Mouse (Mus musculus): ENCODE data around the gene Il1r2. TPM values are rescaled to one million over a fixed set of nuclear protein-coding genes. Genes with fewer than 3 reads are reported as not detected.

Il1r2 gene
- under 1 TPM in 1 of 4 experiments, not detected in 3; 0.31 TPM for total RNA-seq (2022)

DNA sequence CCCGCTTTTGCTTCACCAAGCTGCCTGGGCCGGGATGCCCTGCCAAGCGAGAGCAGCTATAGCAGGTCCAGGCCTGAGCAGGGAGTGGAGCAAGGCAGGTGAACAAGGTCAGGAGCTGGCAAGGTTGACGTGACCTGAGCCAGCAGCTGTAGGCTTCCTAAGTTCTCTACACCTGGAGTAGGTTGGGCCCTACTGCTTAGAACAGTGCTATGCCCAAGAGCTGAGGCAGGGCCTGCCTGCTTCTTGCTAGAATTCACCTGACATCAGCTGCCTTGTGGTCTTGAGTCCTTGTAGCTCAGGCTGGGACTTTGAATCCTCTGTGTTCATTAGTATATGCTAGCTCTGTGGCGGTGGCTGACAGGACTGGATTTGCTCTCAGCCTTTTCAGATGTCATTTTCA is at the start of gene Il1r2:
Gene Il1r2, plus strand, starts transcription at position 301 of the 400 bp plus-strand sequence.
- DNase-seq (ENCODE audit: low spot score in 2 of 2): no peak

DNA sequence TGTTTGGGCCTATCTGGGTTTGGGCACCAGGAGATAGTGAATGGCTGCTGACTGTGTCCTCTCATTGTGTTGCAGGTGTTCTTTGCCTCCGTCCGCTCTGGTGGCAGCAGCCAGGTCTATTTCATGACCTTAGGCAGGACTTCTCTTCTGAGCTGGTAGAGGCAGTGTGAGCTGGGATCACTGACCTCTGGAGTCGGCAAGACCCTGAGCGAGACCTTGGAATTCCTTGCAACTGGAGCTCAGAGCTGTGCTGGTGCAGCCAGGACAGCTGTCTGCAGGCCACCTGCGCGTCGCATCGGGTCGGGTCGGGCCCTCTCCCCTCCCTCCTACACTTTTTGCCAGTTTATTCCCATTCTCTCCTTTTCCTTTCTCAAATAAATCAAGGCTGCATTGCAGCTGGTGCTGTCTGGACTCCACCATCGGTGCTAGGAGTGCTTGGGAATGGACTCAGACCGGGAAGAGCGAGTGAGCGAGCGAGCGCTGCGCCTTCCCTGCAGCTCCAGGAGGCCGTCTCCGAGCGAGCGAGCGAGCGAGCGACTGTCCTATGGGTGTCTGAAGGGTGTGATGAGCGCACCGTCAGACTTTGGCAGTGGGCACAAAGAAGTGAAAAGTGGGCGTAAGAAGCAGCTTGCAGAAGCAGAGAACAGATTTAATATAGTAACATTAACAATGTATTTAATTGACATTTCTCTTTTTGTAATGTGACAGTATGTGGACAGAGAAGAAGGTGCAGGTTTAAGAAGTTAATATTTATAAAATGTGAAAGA is 49.1 kb upstream of the Il1r2 start:
- DNase-seq (ENCODE audit: low spot score in 2 of 2): no peak

DNA sequence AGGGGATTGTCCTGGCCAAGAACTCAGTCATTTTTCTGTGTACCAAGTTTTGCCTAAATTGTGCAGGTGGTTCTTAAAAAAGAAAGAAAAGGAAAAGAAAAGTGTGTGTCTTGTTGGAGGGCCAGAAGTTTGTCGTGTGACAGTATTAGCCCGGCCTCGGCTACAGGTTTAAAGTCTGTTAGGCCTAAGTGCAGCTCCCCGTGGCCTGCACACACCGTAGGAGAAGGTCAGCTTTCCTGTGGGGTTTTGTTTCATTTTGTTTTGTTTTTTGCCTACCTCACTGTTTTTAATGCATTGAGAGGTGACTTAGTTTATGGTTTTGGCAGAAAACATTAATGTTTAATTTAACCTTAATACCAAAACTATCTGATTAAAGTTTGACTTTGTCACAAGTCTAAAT is 48.5 kb upstream of the Il1r2 start:
- DNase-seq (ENCODE audit: low spot score in 2 of 2): no peak

DNA sequence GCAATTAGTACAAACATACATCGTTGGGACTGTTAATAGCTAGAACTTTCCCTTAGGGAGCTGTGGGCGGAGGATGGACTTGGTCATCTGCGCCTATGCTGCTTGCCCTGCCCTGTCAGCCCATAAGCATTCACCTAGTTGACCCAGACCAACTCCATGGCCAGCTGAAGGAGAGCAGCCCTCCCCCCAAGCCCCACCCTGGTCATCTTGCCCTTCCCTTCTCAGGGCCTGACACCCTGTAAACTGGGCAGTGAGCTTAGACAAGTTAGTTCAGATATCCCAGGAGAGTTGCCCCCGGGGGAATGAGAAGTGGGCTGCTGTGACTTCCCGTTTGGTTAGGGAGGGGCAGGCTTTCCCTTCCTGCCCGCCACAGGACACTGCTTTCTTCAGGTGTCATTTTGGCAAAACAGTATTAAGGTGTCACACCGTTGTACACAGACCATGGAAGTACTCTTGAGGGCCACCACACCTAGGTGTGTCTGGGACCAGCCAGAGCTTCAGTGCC is 46.7 kb upstream of the Il1r2 start:
- no peak for DNase-seq (ENCODE audit: low spot score in 2 of 2)

DNA sequence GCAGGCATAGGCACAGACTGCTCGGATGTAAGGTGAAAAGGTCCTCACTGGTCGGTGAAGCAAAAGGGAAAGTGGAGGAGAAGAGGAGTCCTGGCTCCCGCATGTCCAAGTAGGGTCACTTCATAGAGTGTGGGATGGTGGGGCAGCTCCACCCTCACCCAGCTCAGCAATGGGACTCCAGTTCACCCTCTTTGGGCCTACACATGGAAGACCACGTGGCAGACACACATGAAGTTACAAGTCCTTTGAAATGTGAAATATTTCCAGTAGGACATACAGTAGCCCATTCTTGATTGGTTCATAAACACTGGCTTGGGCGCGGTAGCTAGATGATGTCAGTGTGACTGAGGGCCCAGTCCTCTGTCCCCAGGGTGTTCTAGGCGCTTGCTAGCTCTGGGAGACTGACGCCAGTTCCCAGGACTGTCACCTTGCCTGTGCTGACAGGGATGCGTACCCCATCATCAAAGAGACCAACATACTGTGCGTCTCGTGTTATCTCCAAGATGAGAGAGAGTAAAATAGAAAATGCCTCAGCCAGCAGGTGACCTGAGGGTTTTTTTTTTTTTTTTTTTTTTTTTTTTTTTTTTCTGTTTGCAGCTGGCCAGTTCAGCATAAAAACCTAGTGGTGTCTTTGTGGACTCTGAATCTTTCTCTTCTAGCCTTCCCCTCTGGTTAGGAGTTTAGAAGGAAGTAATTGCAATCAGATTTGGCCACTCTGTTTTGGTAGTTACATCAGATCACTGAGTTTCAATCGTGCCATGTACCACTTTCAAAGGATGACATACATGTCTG is 45.5 kb upstream of the Il1r2 start:
- no peak for DNase-seq (ENCODE audit: low spot score in 2 of 2)

DNA sequence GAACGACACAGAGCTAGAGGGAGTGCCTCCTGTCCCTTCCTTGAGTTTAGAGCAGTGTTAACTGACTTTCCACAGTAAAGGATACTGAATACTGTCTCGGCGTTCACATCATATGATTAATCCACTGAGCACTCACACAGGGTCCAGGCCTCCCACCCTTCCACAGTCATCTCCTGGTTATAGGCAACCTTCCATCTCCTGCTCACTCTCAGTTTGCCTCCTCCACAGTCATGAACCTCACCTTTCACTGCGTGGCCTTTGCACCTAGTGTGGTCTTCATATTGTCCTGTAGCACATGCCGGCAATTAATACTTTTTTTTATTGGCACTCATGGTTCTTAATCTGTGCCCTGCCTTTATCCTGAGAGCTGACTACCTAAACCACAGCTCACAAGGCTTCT is 44.3 kb upstream of the Il1r2 start:
- DNase-seq (ENCODE audit: low spot score in 2 of 2): no peak

DNA sequence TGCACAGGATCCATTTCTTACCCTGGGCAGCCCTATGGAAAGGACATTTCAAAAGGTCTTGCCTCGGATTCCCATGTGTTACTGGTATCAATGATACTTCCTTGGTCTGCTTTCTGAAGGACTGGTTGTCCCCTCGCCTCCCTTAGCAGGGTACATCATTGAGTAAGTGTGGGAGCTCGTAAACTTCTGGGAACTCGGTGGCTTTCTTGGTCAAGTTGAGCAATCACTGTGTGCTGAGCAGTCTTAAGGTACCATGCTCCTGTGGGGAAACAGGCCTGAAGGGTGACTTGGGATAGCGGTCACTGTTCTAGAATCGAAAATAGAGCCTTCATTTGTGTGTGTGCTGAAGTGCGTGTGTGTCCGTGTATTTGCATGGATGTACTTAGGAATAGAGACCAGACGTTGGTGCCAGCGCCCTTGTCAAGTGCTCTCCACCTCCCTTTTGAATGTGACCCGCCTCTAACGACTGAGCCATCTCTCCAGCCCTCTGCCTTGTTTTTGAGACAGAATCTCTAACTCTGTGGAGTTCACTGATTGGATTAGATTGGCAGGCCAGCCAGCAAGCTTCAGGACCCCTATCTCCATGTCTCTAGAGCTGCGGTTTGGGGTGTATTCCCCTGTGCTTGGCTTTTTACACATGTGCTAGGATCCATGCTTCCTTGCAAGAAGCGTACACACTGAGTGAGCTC is 43.4 kb upstream of the Il1r2 start:
- DNase-seq (ENCODE audit: low spot score in 2 of 2): no peak

DNA sequence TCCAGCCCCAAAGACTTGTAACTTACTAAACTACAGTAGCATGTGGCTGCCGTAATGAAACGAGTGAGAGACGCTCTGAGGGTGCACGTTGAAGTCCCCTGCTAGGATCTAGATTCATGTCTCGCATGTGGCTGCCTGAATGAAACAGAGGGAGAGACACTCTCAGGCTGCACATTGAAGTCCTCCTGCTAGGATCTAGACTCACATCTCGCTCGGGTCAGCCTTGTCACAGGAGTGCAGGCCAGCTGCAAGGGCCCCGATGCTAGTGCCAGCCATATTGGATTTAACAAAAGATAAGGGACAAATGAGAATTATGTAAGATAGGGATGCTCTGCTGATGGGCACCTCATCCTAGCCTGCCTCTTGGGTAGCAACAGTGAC is 42.9 kb upstream of the Il1r2 start:
- no peak for DNase-seq (ENCODE audit: low spot score in 2 of 2)

DNA sequence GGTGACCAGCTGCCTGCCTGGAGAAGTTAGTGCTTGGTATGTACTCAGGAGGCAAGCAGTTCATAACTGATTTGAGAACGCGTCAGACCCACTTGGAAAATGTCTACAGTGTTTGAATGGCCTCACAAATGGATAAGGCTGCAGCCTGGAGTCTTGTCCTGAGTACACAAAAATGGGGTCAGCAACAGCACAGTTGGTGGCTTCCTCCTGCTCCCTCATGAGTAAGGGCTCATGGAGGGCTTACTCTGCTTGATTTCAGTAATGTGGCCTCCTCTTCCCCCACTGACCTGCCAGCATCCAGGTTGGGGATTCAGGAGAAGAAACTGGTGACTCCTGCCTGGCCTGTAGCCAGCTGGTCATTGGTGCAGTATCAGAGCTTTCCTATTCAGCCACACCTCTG is 42.3 kb upstream of the Il1r2 start:
- no peak for DNase-seq (ENCODE audit: low spot score in 2 of 2)

DNA sequence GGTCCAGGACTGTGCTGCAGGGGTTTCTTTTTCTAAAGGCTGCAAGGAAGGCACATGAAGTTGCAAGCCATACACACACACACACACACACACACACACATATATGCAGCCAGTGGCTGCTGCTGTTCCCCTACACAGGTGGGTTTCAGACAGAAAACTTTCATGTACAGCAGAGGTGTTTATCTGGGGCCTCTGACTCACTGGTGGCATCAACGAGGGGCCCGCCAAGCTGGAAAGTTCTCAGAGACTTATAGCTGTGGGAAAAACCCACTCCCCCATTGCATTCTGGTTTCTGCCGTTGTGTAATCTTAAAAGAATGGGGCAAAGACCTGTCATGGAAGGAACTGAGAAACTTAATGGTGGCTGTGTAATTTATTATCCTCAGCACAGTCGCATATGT is 40.6 kb upstream of the Il1r2 start:
- DNase-seq (ENCODE audit: low spot score in 2 of 2): no peak

DNA sequence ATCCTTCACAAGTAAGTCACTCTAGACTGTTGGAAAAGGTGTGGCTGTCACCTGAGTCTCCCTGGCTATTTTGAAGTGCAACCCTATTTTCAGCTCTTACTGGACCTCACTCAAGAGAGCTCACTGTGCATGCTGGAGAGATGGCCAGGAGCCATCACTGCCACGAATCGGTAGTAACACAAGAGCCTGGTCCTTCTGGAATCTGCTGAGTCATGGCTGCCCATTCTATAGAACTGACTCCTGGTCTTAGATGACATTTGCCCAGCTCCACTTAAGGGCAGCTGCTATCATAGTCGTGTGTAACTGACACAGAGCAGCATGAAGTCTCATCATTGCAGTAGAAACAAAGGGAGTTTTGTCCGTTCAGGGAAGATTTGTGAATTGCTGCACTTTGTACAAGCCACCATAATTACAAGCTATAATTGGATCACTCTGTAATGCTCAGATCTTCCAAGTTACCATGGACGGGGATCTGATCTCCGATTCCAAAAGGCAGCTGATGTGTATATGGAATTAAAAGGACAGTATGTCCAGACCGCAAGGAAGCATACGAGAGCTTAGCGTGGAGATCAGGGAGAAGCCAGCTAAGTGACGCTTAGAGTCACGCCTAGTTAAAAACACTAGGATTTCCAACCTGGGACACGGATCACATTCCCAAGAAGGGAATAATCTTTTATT is 40.0 kb upstream of the Il1r2 start:
- no peak for DNase-seq (ENCODE audit: low spot score in 2 of 2)

DNA sequence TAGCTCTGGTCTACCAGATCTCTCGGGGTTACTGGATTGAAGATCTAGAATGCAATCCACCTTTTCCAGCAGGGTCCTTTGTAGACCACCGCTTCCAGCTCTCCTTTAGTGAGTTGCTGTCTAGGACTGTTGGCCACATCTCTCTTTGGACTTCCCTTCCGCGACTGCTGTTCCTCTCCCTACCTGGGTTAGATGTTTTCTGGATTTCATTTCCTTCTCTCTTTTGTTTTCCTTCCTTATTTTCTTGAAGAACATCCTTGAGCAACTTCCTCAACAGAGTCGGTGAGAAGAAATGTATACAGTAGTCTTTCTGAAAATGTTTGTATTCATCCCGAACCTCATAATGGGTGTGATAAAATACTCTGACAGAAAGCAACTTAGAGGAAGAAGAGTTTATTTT is 36.0 kb upstream of the Il1r2 start:
- DNase-seq (ENCODE audit: low spot score in 2 of 2): no peak

DNA sequence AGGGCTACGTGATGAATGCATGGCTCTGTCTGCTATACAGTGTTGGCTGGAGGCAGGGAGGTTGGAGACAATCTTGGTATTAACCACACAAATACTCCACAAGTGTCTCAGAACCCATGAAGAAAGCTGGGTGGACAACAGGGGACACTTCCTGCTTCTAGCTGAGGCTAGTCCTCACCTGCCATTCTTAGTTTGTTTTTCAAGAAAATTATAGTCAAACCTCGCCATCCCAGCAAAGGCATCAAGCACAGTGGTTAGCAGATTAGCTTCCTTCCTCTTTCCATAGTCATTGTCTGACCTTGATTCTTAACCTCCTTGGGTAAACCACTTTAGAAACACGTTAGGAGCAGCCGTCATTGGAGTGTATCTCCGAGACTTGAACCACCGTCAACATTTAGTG is 28.2 kb upstream of the Il1r2 start:
- DNase-seq (ENCODE audit: low spot score in 2 of 2): no peak

DNA sequence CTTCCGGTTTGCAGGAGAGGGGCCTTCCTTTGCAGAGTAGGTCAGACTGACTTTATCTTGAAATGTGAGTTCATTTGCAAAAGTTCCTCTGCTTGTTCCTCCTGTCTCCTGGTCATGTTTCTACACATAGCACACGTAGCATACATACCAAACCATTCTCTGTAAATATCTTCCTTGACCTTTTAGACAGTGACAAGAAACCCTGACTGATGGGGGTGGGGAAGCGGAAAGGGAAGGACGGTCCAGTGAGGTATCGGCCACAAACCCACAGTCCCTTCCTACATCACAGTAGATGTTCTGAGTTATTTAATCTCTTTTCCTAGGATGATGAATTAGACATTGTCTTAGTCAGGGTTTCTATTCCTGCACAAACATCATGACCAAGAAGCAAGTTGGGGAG is 27.3 kb upstream of the Il1r2 start:
- no peak for DNase-seq (ENCODE audit: low spot score in 2 of 2)

DNA sequence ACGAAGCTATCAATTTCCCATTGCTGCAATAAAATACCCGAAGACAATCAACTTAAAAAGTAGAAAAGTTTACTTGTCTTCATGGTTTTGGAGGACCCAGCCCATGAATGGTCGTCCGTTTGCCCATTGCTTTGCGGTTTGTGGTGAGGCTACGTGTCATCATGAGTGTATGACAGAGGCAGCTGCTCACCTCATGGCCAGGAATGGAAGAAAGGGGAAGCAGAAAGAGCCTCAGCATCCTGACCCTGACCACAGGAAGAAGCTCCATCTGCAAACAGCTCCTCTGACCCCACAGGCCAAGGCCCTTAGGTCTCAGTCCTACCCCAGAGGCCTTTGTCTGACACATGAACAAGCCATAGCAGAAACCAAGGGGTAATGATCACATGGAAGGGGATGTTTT is 22.7 kb upstream of the Il1r2 start:
- DNase-seq (ENCODE audit: low spot score in 2 of 2): no peak

DNA sequence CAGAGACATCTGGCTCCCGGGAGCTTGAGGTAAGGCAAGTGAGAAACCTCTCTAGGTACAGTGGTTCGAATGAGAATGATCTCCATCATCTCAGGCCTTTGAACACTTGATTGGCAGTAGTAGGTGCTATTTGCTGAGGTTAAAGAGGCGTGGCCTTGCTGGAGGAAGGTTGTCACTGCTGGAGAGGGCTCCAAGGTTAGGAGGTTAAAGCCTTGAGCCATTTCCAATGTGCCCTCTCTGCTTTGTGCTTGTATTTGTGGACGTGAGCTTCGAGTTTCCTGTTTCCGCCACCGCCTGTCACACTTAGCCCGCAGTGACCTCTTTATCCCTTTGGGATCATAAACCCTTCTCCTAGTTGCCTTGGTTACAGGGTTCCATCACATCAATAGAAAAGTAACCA is 21.7 kb upstream of the Il1r2 start:
- no peak for DNase-seq (ENCODE audit: low spot score in 2 of 2)

DNA sequence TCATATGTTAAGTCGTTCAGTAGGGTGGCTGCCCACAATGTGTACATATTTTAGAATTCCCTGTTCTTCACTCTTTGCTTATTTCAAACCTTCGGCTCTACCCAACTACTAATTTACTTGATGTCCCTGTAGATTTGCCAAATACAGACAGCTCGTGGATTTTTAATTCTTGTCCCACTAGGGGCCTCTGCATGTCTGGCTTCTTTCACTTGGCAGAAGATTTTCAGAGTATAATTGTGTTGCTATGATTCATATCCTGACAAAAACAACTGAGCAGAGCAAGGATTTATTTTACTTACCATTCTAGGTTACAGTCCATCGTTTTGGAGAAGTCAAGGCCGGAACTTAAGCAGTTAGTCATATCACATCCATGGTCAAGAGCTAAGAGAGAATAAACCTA is 20.8 kb upstream of the Il1r2 start:
- no peak for DNase-seq (ENCODE audit: low spot score in 2 of 2)

DNA sequence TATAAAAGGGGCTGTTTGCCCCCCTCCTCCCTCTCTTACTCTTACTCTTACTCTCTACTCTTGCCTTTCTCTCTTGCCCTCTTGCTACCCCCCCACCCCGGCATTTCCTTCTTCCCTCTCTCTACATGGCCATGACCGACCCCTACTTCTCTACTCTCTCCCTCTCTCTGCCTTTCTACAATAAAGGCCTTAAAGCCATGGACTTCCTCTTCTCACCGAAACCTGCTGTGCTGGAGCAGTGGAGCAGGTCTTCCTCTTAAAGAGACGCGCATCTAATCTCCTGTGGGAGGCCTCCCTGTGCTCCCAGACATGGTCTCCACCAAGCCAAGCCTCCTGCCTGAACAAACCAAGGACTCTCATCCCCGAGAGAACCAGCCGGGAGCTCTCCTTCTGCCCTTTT is 18.8 kb upstream of the Il1r2 start:
- DNase-seq (ENCODE audit: low spot score in 2 of 2): no peak

DNA sequence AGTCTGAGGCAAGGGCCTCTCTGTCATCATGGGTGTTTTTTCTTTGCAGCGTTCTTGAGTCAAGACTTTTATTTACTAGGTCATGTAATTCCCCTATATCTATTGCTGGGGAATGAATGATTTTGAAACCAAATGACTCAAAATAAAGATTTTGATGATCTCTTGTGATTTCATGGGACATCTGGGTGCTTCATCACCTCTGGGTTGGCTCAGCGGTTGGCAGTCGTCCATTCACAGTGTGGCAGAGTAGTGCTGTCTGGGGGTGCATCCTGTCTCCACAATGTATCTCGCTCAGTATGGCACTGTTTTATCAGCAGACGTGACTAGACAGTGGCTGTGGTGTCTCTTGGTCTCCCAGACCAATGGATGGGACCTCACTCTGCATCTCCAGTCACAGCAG is 17.9 kb upstream of the Il1r2 start:
- no peak for DNase-seq (ENCODE audit: low spot score in 2 of 2)

DNA sequence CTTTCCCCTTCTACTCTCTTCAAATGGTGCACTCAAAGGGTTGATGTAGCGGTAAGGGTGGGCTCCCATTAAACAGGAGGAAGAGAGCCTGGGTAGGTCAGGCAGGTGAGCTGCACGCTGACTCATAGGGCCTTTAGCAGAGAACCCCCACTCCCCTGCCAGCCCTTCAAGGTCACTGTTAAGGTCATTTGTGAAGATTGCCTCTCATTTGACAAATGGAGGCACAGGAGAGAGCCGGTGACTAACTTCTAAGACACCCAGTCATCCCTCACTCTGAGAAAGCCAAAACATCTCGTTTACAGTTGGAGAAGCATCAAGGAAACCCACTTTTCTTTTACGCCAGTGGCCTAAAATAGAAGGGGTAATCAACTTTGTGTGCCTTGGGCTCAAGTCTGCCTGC is 16.5 kb upstream of the Il1r2 start:
- no peak for DNase-seq (ENCODE audit: low spot score in 2 of 2)

DNA sequence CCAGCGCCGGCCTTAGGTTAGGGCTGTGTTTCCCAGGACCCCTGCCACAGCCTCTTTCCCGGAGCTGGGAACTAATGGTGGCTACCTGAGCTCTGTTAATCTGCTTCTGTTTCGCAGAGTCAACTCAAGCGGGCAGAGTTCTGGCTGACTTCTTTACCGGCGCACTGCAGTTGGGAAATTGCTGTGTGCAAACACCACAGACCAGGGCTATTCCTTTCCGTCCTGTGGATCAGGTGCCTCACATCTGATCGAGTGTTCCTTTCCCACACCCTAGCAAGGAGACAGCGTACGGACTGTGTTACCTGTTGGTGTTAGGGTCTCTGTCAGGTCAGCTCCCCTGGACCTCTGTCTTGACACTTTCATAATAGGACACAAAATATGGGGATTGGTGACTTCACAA is 15.9 kb upstream of the Il1r2 start:
- DNase-seq (ENCODE audit: low spot score in 2 of 2): no peak
